Mouse (Mus musculus) liver, postnatal 0 days (tissue): ENCODE measurements around the gene Aurkb. TPM values are rescaled to one million over a fixed set of nuclear protein-coding genes. Genes with fewer than 3 reads are reported as not detected.

Experiments
- ATAC-seq: fragments of 200-750 bp; cut with Nextera tagmentation; 2 replicates; pipeline ENCODE4 v1.8.0; 2017; ENCODE audit warnings: mild to moderate bottlenecking, moderate library complexity
- DNase-seq: peaks from one replicate; pipeline ENCODE4 v3.0.0-alpha.2; 2016
- H3K27ac ChIP-seq: fragments of 300-500 bp; sonication (generic); 2 replicates; pipeline ENCODE4 v1.5.1; 2014; ENCODE audit warnings: antibody characterized with exemption, moderate library complexity, mild to moderate bottlenecking, low read depth
- H3K27me3 ChIP-seq: fragments of 300-500 bp; sonication (generic); 2 replicates; pipeline ENCODE4 v1.6.1; 2014; ENCODE audit warnings: low read length, control low read depth, mixed read lengths; ENCODE audit not compliant: insufficient read depth
- H3K36me3 ChIP-seq: fragments of 300-500 bp; sonication (generic); replicated peaks from 2 replicates; pipeline ENCODE4 v1.6.1; 2014; ENCODE audit warnings: mild to moderate bottlenecking, control low read depth, low read length, moderate library complexity, mixed read lengths; ENCODE audit not compliant: insufficient read depth
- H3K4me1 ChIP-seq: fragments of 300-500 bp; sonication (generic); 2 replicates; pipeline ENCODE4 v1.6.1; 2014; ENCODE audit warnings: antibody characterized with exemption, mild to moderate bottlenecking, control low read depth; ENCODE audit not compliant: insufficient read depth
- H3K4me2 ChIP-seq: fragments of 300-500 bp; sonication (generic); 2 replicates; pipeline ENCODE4 v1.6.1; 2014; ENCODE audit warnings: low read depth, mild to moderate bottlenecking, low read length, moderate library complexity, mixed read lengths
- H3K4me3 ChIP-seq: fragments of 300-500 bp; sonication (generic); 2 replicates; pipeline ENCODE4 v1.5.1; 2014; ENCODE audit warnings: low read depth, low read length
- H3K9ac ChIP-seq: fragments of 300-500 bp; sonication (generic); replicated peaks from 2 replicates; pipeline ENCODE4 v1.6.1; 2014; ENCODE audit warnings: mild to moderate bottlenecking, moderate library complexity
- H3K9me3 ChIP-seq: fragments of 300-500 bp; sonication (generic); 2 replicates; pipeline ENCODE4 v1.6.1; 2016; ENCODE audit warnings: mild to moderate bottlenecking, control low read depth, low read length, mixed read lengths
- CTCF ChIP-seq: sonication (generic); IDR thresholded peaks from 2 replicates; pipeline ENCODE4 v1.5.1; 2016; ENCODE audit warnings: antibody characterized with exemption, low read depth
- EP300 ChIP-seq: IDR thresholded peaks from 2 replicates; pipeline ENCODE4 v1.6.1; 2016; ENCODE audit warnings: antibody characterized with exemption, low read depth, mild to moderate bottlenecking
- WGBS: fragments of 180-500 bp; shearing (Covaris S2); extraction: QIAGEN DNeasy Blood & Tissue Kit; methylation state at CpG from one replicate; pipeline ENCODE4 v1.1.7; 2014; ENCODE audit not compliant: insufficient replicate concordance; 5-methylcytosine and 5-hydroxymethylcytosine counted together
- polyA plus RNA-seq: library from polyadenylated mRNA; unstranded; fragments of >200 nt; fragmentation: Nextera tagmentation; extraction: Ambion mirVana; gene quantifications from 2 replicates; pipeline ENCODE4 v1.2.1, GENCODE M21; 2015

Aurkb gene
- polyA plus RNA-seq, 1 experiment from 2014 or later = 45.9 TPM

DNA sequence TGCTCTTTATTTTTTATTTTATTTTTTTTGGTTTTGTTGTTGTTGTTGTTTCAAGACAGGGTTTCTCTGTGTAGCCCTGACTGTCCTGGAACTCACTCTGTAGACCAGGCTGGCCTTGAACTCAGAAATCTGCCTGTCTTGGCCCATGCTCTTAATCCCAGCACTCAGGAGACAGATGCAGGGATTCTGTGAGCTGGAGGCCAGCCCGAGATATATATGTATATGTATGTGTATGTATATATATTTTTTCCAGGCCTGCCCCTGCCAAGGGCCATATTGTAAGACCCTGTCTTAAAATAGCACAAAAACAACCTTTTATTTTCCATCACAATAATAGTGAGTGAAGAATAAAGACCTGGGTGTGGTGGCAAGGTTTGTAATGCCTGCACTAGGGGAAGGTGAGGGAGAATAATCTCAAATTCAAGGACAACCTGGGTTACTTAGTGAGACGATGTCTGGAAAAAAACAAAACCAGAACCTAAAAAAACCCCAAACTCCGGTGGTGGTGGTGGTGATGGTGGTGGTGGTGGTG, 20.0 kb downstream of the Aurkb start:
- Histone ChIP-seq H3K4me3 (no peak overlapping the region), H3K36me3 (no peaks in the 10 kb centered on the region), H3K27ac (no peak overlapping the region), H3K9me3 (no peaks in the 10 kb centered on the region), H3K27me3 (no peaks in the 10 kb centered on the region), H3K9ac (no peak overlapping the region), H3K4me1 (peaks cover 43% of the 10 kb centered on the region), H3K4me2 (peak overlapping the region; percentile 74; the same call in 1 of the 2 replicates)
- DNase-seq = no peak
- TF ChIP-seq EP300 = no peak
- TF ChIP-seq CTCF = no peak
- ATAC-seq = no peak
- 77% methylated on average over 3 of the region's 3 CpGs for WGBS

DNA sequence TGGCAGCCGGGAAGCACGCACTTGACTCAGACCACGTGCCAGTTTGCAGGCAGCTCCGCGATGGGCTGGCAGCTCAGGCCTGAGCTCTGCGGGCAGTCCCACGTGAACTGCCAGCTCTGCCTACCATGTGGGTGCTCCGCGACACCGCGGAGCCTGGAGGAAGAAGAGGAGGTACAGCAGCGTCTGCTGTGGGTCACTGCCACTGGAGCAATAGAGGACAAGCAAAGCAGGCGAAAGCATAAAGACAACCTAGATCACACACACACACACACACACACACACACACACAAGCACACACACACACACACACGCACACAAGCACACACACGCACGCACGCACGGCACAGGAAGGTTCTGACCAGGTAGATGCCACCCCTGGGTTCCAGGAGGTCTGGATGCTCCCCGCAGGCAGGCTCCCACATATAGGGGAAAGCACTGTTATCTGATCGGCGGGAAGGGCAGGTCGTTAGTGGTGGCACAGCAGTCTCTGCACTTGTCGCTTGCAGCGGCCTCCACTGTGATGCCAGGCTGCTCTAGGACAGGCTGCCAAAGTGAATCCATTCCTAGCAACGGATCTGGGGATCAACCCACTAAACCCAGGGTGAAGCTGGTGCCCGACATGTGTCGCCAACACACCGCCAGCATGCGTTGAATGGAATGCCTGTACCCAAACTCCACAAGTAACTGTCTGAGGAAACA, 20.9 kb downstream of the Aurkb start:
- DNase-seq (peak; percentile 60), ATAC-seq (0 out of 2 replicates have a peak, but pooled peaks have one; percentile 11)
- peak overlapping the region; percentile 36 for H3K4me3 ChIP-seq
- H3K36me3 ChIP-seq = no peaks in the 10 kb centered on the region
- H3K9ac ChIP-seq = peak overlapping the region; percentile 47
- H3K27me3 ChIP-seq = no peaks in the 10 kb centered on the region
- H3K27ac ChIP-seq = peak overlapping the region; percentile 41; the same call in 1 of the 2 replicates
- peak overlapping the region; percentile 74 for H3K4me2 ChIP-seq
- peaks cover 39% of the 10 kb centered on the region for H3K4me1 ChIP-seq
- WGBS = 3% methylated on average over 29 of the region's 29 CpGs
- TF ChIP-seq EP300 (no peak), CTCF (no peak)
- no peaks in the 10 kb centered on the region for H3K9me3 ChIP-seq

DNA sequence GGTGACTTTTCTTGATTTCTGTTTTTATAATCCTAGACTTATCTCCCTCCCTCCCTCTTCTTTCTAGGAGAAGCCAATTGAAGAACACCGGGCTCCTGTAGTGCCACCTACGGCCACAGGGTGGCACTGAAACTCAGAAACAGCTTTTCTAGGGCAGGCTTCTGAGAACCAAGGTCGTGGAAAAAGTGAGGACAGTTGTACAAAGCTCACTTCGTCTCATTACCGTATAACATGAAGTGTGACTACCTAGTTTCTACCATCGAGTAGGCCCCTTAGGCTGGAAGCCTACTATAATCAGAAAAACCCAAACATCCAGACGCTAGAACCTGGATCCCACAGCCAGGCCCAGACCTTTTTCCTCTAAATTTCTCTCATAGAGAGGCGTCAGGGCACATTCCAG, 21.5 kb downstream of the Aurkb start:
- Histone ChIP-seq H3K4me3 (no peak overlapping the region), H3K4me2 (peak overlapping the region; percentile 74), H3K36me3 (no peaks in the 10 kb centered on the region), H3K27me3 (no peaks in the 10 kb centered on the region), H3K4me1 (peaks cover 41% of the 10 kb centered on the region), H3K27ac (no peak overlapping the region), H3K9ac (no peak overlapping the region; the same call in 1 of the 2 replicates), H3K9me3 (no peaks in the 10 kb centered on the region)
- WGBS = 9% methylated on average over 8 of the region's 8 CpGs
- ATAC-seq (peak; percentile 7; the same call in 1 of the 2 replicates), DNase-seq (peak; percentile 90)
- peak; percentile 93 for TF ChIP-seq CTCF
- 0 out of 2 replicates have a peak, but pooled peaks have one; percentile 28 for TF ChIP-seq EP300

DNA sequence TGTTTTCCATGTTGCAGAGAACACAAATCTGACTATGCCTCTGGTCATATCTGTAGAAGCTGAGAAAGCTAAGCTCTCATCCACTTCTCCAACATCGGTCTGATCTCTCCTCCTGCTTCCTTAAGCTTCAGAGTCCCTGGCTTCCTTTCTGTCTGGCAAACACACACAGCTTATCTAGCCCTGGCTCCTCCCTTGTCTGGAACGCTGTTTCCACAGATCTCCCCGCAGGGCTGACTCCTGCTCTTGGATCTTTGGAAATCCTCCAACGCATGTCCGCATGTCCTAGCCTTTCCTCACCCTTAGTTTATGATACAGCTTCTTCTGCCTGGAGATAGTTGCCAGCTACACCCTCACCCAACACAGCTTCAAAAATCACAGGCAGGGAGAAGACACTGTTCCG, 22.2 kb downstream of the Aurkb start:
- ATAC-seq (no peak), DNase-seq (no peak)
- no peak overlapping the region for H3K4me3 ChIP-seq
- TF ChIP-seq EP300 (no peak), CTCF (no peak)
- WGBS = 52% methylated on average over 6 of the region's 6 CpGs
- H3K4me2 ChIP-seq = no peak overlapping the region; the same call in 1 of the 2 replicates
- no peaks in the 10 kb centered on the region for H3K36me3 ChIP-seq
- no peaks in the 10 kb centered on the region for H3K27me3 ChIP-seq
- peaks cover 43% of the 10 kb centered on the region for H3K4me1 ChIP-seq
- H3K9me3 ChIP-seq = no peaks in the 10 kb centered on the region
- no peak overlapping the region for H3K27ac ChIP-seq
- no peak overlapping the region for H3K9ac ChIP-seq

DNA sequence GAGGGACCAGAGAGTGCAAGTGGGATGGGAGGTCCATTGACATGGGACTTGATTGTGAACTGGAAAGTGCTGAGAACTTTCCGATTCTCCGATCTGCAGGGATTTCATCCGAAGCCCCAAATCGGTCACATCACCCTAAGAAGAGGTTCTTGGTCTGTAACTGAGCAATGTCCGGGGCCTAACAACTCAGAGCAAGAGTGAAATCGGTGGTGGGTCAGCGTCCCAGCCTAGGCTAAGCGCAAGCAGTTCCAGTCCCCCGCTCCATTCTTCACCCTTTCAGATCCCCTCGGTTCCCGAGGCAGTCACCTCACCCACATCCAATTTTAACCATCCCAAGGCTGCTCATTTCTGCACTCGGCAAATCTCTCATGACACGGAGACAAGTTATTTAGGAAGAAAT, 24.6 kb downstream of the Aurkb start:
- Histone ChIP-seq H3K4me2 (peak overlapping the region; percentile 89), H3K36me3 (no peaks in the 10 kb centered on the region), H3K9me3 (no peaks in the 10 kb centered on the region), H3K9ac (peak overlapping the region; percentile 71), H3K4me3 (peak overlapping the region; percentile 58), H3K27ac (peak overlapping the region; percentile 50), H3K4me1 (peaks cover 49% of the 10 kb centered on the region), H3K27me3 (no peaks in the 10 kb centered on the region)
- DNase-seq (no peak), ATAC-seq (no peak)
- TF ChIP-seq CTCF (no peak), EP300 (no peak)
- WGBS = 4% methylated on average over 13 of the region's 13 CpGs

DNA sequence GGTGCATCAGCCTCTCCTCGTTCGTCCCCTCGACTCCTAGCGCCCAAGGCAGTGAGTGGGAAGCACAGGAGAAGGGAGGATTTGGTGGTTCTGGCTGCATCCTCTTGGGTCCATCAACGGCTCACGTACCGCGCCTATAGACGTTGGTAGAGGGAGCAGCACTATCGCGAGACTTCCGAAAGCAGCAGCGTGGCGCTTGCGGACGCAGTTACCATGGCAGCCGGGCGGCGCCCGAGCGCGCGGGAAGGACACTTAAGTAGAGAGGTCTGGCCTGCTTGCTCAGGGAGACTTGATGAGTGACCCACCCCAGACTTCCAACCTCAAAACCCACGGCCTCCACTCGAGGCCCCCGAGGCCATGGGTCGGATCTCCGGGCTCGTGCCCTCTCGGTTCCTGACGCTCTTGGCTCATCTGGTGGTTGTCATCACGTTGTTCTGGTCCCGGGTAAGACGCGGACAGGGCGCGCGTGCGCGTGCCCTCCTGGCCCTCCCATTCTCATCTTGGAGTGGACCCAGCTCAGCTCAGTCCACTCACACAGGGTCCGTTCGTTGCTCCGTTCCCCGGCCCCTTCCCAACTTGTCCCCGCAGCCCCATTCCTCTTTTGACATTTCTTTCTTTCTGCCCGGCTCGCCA, 25.3 kb downstream of the Aurkb start, which contains the start of gene Tmem107:
Tmem107 (plus strand) TSS at position 217 of the 633 bp plus-strand sequence.
- peak; percentile 73 for ATAC-seq
- Histone ChIP-seq H3K4me2 (peak within 1 kb of the TSS; percentile 89), H3K4me1 (peaks cover 49% of the 10 kb centered on the region), H3K27ac (peak within 1 kb of the TSS; percentile 50), H3K27me3 (no peaks in the 10 kb centered on the region), H3K9me3 (no peaks in the 10 kb centered on the region), H3K9ac (peak within 1 kb of the TSS; percentile 71), H3K4me3 (peak within 1 kb of the TSS; percentile 58), H3K36me3 (no peaks in the 10 kb centered on the region)
- under 1% methylated on average over 46 of the region's 47 CpGs for WGBS
- peak; percentile 94 for DNase-seq
- TF ChIP-seq CTCF (no peak), EP300 (peak; percentile 62; the same call in 1 of the 2 replicates)
